Mouse (Mus musculus) testis, adult 2 months (tissue): ENCODE results near the gene H2-D1.

Source experiments
- CTCF ChIP-seq: fragments of 200-500 bp; IDR thresholded peaks from 2 replicates; pipeline ENCODE4 v1.5.1; 2012; ENCODE audit warnings: low read depth, mild to moderate bottlenecking, inconsistent platforms, low read length, moderate library complexity; ENCODE audit not compliant: control insufficient read depth, insufficient read depth, insufficient replicate concordance
- POLR2A ChIP-seq: fragments of 200-500 bp; IDR thresholded peaks from 2 replicates; pipeline ENCODE4 v1.6.1; 2012; ENCODE audit warnings: low read depth, mild to moderate bottlenecking, inconsistent platforms, low read length, moderate library complexity; ENCODE audit not compliant: control insufficient read depth

GRCm38 (mm10) chr17:35218516-35219193, 43.9 kb upstream of the H2-D1 start:
- TF ChIP-seq CTCF (no peak), POLR2A (no peak)
